Mouse (Mus musculus) limb, embryonic 12.5 days (tissue): Measurements from ENCODE around the gene Gm20388. TPM values are rescaled to one million over a fixed set of nuclear protein-coding genes. Genes with fewer than 3 reads are reported as not detected.
A peak's percentile ranks its signal among the peaks of the same experiment; 100 is the strongest.

Experiments
- ATAC-seq: fragments of 200-750 bp; cut with Nextera tagmentation; 2 replicates; pipeline ENCODE4 v1.8.0; 2017; ENCODE audit warnings: low read depth, moderate TSS enrichment; ENCODE audit not compliant: insufficient number of reproducible peaks, insufficient read depth, low FRiP score, low TSS enrichment
- H3K27ac ChIP-seq: fragments of 300-500 bp; sonication (generic); 2 replicates; pipeline ENCODE4 v1.5.1; 2016; ENCODE audit warnings: mild to moderate bottlenecking, moderate library complexity
- H3K27me3 ChIP-seq: fragments of 300-500 bp; sonication (generic); 2 replicates; pipeline ENCODE4 v1.6.1; 2016; ENCODE audit warnings: mild to moderate bottlenecking, moderate library complexity
- H3K36me3 ChIP-seq: fragments of 300-500 bp; sonication (generic); 2 replicates; pipeline ENCODE4 v1.6.1; 2016; ENCODE audit warnings: mild to moderate bottlenecking, moderate library complexity
- H3K4me1 ChIP-seq: fragments of 300-500 bp; sonication (generic); replicated peaks from 2 replicates; pipeline ENCODE4 v1.6.1; 2016
- H3K4me2 ChIP-seq: fragments of 300-500 bp; sonication (generic); 2 replicates; pipeline ENCODE4 v1.6.1; 2016; ENCODE audit warnings: mild to moderate bottlenecking, moderate library complexity
- H3K4me3 ChIP-seq: fragments of 300-500 bp; sonication (generic); replicated peaks from 2 replicates; pipeline ENCODE4 v1.5.1; 2016; ENCODE audit warnings: mild to moderate bottlenecking
- H3K9ac ChIP-seq: fragments of 300-500 bp; sonication (generic); replicated peaks from 2 replicates; pipeline ENCODE4 v1.6.1; 2016; ENCODE audit warnings: mild to moderate bottlenecking, moderate library complexity
- H3K9me3 ChIP-seq: fragments of 300-500 bp; sonication (generic); 2 replicates; pipeline ENCODE4 v1.6.1; 2016; ENCODE audit warnings: mild to moderate bottlenecking, moderate library complexity
- WGBS: fragments of 180-500 bp; shearing (Covaris S2); methylation state at CpG from one replicate; pipeline ENCODE4 v1.1.7; 2016; 5-methylcytosine and 5-hydroxymethylcytosine counted together
- polyA plus RNA-seq: library from polyadenylated mRNA; unstranded; fragments of >200 nt; fragmentation: Nextera tagmentation; extraction: Ambion mirVana; gene quantifications from 2 replicates; pipeline ENCODE4 v1.2.1, GENCODE M21; 2016

The Gm20388 gene
- not detected in 2 replicates for polyA plus RNA-seq

GRCm38 (mm10) chr8:119910547-119911257 lies at the start of gene Gm20388:
Gene Gm20388, plus strand, starts transcription at chr8:119910841.
- ATAC-seq, result peak; percentile 92
- H3K4me2 ChIP-seq, result peak within 1 kb of the TSS; percentile 80
- H3K9me3 ChIP-seq, result no peaks in the 10 kb centered on the region
- H3K27me3 ChIP-seq, result peaks cover 5% of the 10 kb centered on the region; the same call in 1 of the 2 replicates
- no peaks in the 10 kb centered on the region for H3K36me3 ChIP-seq
- peaks cover 35% of the 10 kb centered on the region for H3K4me1 ChIP-seq
- H3K27ac ChIP-seq, result peak within 1 kb of the TSS; percentile 93
- under 1% methylated on average over 93 of the region's 97 CpGs for WGBS
- peak within 1 kb of the TSS; percentile 81 for H3K4me3 ChIP-seq
- peak within 1 kb of the TSS; percentile 85 for H3K9ac ChIP-seq

- ATAC-seq, result peak; percentile 95
- Histone ChIP-seq H3K4me3 (peak within 1 kb of the TSS; percentile 70), H3K9ac (peak within 1 kb of the TSS; percentile 71), H3K9me3 (no peaks in the 10 kb centered on the region), H3K27ac (no peak within 1 kb of the TSS), H3K27me3 (peaks cover 49% of the 10 kb centered on the region), H3K4me1 (peaks cover 12% of the 10 kb centered on the region), H3K36me3 (no peaks in the 10 kb centered on the region), H3K4me2 (peak within 1 kb of the TSS; percentile 90)
- 2% methylated on average over 35 of the region's 35 CpGs for WGBS
These were observed 48.8 kb upstream of the Gm20388 start, which contains the start of gene Klhl36 for GRCm38 (mm10) chr8:119861706-119862389. Gene Klhl36, plus strand, starts transcription at chr8:119862266.

- no peaks in the 10 kb centered on the region for H3K9me3 ChIP-seq
- under 1% methylated on average over 18 of the region's 19 CpGs for WGBS
- peaks cover 54% of the 10 kb centered on the region for H3K27me3 ChIP-seq
- peak overlapping the region; percentile 70 for H3K4me3 ChIP-seq
- peak overlapping the region; percentile 90 for H3K4me2 ChIP-seq
- peak overlapping the region; percentile 71 for H3K9ac ChIP-seq
- no peaks in the 10 kb centered on the region for H3K36me3 ChIP-seq
- no peak overlapping the region for H3K27ac ChIP-seq
- ATAC-seq, result no peak; the same call in none of the 2 replicates
- peaks cover 12% of the 10 kb centered on the region for H3K4me1 ChIP-seq
These were observed 48.3 kb upstream of the Gm20388 start for GRCm38 (mm10) chr8:119862390-119862734.

GRCm38 (mm10) chr8:119862749-119863148 lies 47.9 kb upstream of the Gm20388 start:
- 19% methylated on average over 6 of the region's 6 CpGs for WGBS
- no peak overlapping the region for H3K27ac ChIP-seq
- peaks cover 12% of the 10 kb centered on the region for H3K4me1 ChIP-seq
- peaks cover 52% of the 10 kb centered on the region for H3K27me3 ChIP-seq
- H3K9me3 ChIP-seq, result no peaks in the 10 kb centered on the region
- no peaks in the 10 kb centered on the region for H3K36me3 ChIP-seq
- peak overlapping the region; percentile 90 for H3K4me2 ChIP-seq
- peak overlapping the region; percentile 70 for H3K4me3 ChIP-seq
- peak overlapping the region; percentile 71 for H3K9ac ChIP-seq
- no peak for ATAC-seq

GRCm38 (mm10) chr8:119869616-119870015 lies 41.0 kb upstream of the Gm20388 start:
- peaks cover 34% of the 10 kb centered on the region for H3K36me3 ChIP-seq
- no peak overlapping the region for H3K4me3 ChIP-seq
- H3K4me2 ChIP-seq, result no peak overlapping the region
- H3K27me3 ChIP-seq, result peaks cover 21% of the 10 kb centered on the region; the same call in 1 of the 2 replicates
- H3K4me1 ChIP-seq, result no peaks in the 10 kb centered on the region
- H3K9ac ChIP-seq, result no peak overlapping the region
- ATAC-seq, result no peak
- peaks cover 10% of the 10 kb centered on the region; the same call in 1 of the 2 replicates for H3K9me3 ChIP-seq
- 72% methylated on average over 20 of the region's 20 CpGs for WGBS
- no peak overlapping the region for H3K27ac ChIP-seq

- H3K27me3 ChIP-seq, result peaks cover 6% of the 10 kb centered on the region; the same call in 1 of the 2 replicates
- H3K4me1 ChIP-seq, result no peaks in the 10 kb centered on the region
- ATAC-seq, result no peak
- peaks cover 35% of the 10 kb centered on the region for H3K36me3 ChIP-seq
- H3K27ac ChIP-seq, result no peak overlapping the region
- WGBS, result 92% methylated on average over 1 of the region's 1 CpGs
- no peak overlapping the region for H3K9ac ChIP-seq
- H3K4me3 ChIP-seq, result no peak overlapping the region
- H3K4me2 ChIP-seq, result no peak overlapping the region
- H3K9me3 ChIP-seq, result peaks cover 10% of the 10 kb centered on the region; the same call in 1 of the 2 replicates
These were observed 37.5 kb upstream of the Gm20388 start for GRCm38 (mm10) chr8:119873181-119873580.

- Histone ChIP-seq H3K36me3 (no peaks in the 10 kb centered on the region), H3K27me3 (no peaks in the 10 kb centered on the region), H3K9ac (no peak overlapping the region), H3K4me2 (no peak overlapping the region), H3K9me3 (no peaks in the 10 kb centered on the region), H3K27ac (no peak overlapping the region), H3K4me3 (no peak overlapping the region), H3K4me1 (peaks cover 21% of the 10 kb centered on the region)
- 78% methylated on average over 6 of the region's 6 CpGs for WGBS
- no peak for ATAC-seq
These were observed 29.3 kb upstream of the Gm20388 start for GRCm38 (mm10) chr8:119881301-119881700.

- H3K4me2 ChIP-seq, result no peak overlapping the region
- H3K4me1 ChIP-seq, result peaks cover 21% of the 10 kb centered on the region
- H3K9me3 ChIP-seq, result no peaks in the 10 kb centered on the region
- ATAC-seq, result no peak
- no peak overlapping the region for H3K4me3 ChIP-seq
- no peaks in the 10 kb centered on the region for H3K27me3 ChIP-seq
- H3K9ac ChIP-seq, result no peak overlapping the region
- H3K36me3 ChIP-seq, result no peaks in the 10 kb centered on the region
- no peak overlapping the region for H3K27ac ChIP-seq
- 62% methylated on average over 8 of the region's 8 CpGs for WGBS
These were observed 28.7 kb upstream of the Gm20388 start for GRCm38 (mm10) chr8:119881917-119882316.

- ATAC-seq, result no peak
- Histone ChIP-seq H3K36me3 (no peaks in the 10 kb centered on the region), H3K4me1 (peaks cover 21% of the 10 kb centered on the region), H3K9ac (no peak overlapping the region), H3K27me3 (peaks cover 7% of the 10 kb centered on the region; the same call in 1 of the 2 replicates), H3K4me2 (no peak overlapping the region), H3K27ac (no peak overlapping the region), H3K9me3 (no peaks in the 10 kb centered on the region), H3K4me3 (no peak overlapping the region)
- 88% methylated on average over 7 of the region's 7 CpGs for WGBS
These were observed 27.4 kb upstream of the Gm20388 start for GRCm38 (mm10) chr8:119883281-119883680.

GRCm38 (mm10) chr8:119885612-119886011 lies 25.0 kb upstream of the Gm20388 start:
- 33% methylated on average over 3 of the region's 3 CpGs for WGBS
- H3K9me3 ChIP-seq, result no peaks in the 10 kb centered on the region
- H3K4me1 ChIP-seq, result peaks cover 14% of the 10 kb centered on the region; the same call in 1 of the 2 replicates
- peaks cover 7% of the 10 kb centered on the region; the same call in 1 of the 2 replicates for H3K27me3 ChIP-seq
- H3K27ac ChIP-seq, result no peak overlapping the region
- no peak for ATAC-seq
- no peaks in the 10 kb centered on the region for H3K36me3 ChIP-seq
- H3K4me3 ChIP-seq, result no peak overlapping the region
- no peak overlapping the region for H3K9ac ChIP-seq
- no peak overlapping the region for H3K4me2 ChIP-seq

- Histone ChIP-seq H3K9me3 (no peaks in the 10 kb centered on the region), H3K36me3 (no peaks in the 10 kb centered on the region), H3K4me2 (no peak overlapping the region), H3K9ac (no peak overlapping the region), H3K4me1 (0 out of 2 replicates have a peak, but pooled peaks cover 8% of the 10 kb centered on the region), H3K4me3 (no peak overlapping the region), H3K27me3 (peaks cover 7% of the 10 kb centered on the region; the same call in 1 of the 2 replicates), H3K27ac (no peak overlapping the region)
- WGBS, result 97% methylated on average over 3 of the region's 3 CpGs
- ATAC-seq, result no peak
These were observed 23.5 kb upstream of the Gm20388 start for GRCm38 (mm10) chr8:119887130-119887529.
